Mouse (Mus musculus) MEL (cell line): ENCODE measurements around the gene Slc5a10. TPM values are rescaled to one million over a fixed set of nuclear protein-coding genes. Genes with fewer than 3 reads are reported as not detected.

ENCODE experiments used
- DNase-seq: peaks from one replicate; pipeline ENCODE4 v3.0.0; 2011; ENCODE audit warnings: low read depth, low spot score
- H3K27ac ChIP-seq: 2 replicates; pipeline ENCODE4 v1.5.1; 2012; ENCODE audit warnings: low read depth, mild to moderate bottlenecking, control low read depth, low read length, moderate library complexity; ENCODE audit not compliant: control insufficient read depth
- H3K27me3 ChIP-seq, 2 experiments: fragments of 150-350 bp in 1 of 2; sonication (generic) in 1 of 2; 2 replicates each; pipeline ENCODE4 v1.6.1; 2012; ENCODE audit warnings: low read length in 2 of 2, mild to moderate bottlenecking in 2 of 2, improper control_type of control experiment in 1 of 2, moderate library complexity in 1 of 2; ENCODE audit not compliant: insufficient read depth in 2 of 2, control insufficient read depth in 1 of 2
- H3K36me3 ChIP-seq, 2 experiments: 2 replicates each; pipeline ENCODE4 v1.6.1; 2012 to 2014; ENCODE audit warnings: low read length in 2 of 2, improper control_type of control experiment in 1 of 2, inconsistent platforms in 1 of 2, mild to moderate bottlenecking in 1 of 2; ENCODE audit not compliant: insufficient read depth in 2 of 2, control insufficient read depth in 1 of 2
- H3K4me1 ChIP-seq, 2 experiments: fragments of 150-350 bp in 1 of 2; sonication (generic) in 1 of 2; 2 replicates each; pipeline ENCODE4 v1.6.1; 2012; ENCODE audit warnings: low read length in 2 of 2, improper control_type of control experiment in 1 of 2, mild to moderate bottlenecking in 1 of 2; ENCODE audit not compliant: insufficient read depth in 2 of 2, control insufficient read depth in 1 of 2
- H3K4me3 ChIP-seq, 2 experiments: fragments of 150-350 bp in 1 of 2; sonication (generic) in 1 of 2; 2 replicates each; pipeline ENCODE4 v1.5.1; 2012; ENCODE audit warnings: low read depth in 2 of 2, low read length in 2 of 2, mild to moderate bottlenecking in 2 of 2, moderate library complexity in 2 of 2, control low read depth in 1 of 2, improper control_type of control experiment in 1 of 2; ENCODE audit not compliant: control insufficient read depth in 1 of 2, insufficient read depth in 1 of 2
- H3K79me2 ChIP-seq: 2 replicates; pipeline ENCODE4 v1.6.1; 2012; ENCODE audit warnings: mild to moderate bottlenecking, low read length, moderate library complexity; ENCODE audit not compliant: control insufficient read depth, poor library complexity, insufficient read depth
- H3K9ac ChIP-seq: 2 replicates; pipeline ENCODE4 v1.6.1; 2012; ENCODE audit warnings: low read depth, mild to moderate bottlenecking, control low read depth, low read length, moderate library complexity; ENCODE audit not compliant: control insufficient read depth, poor library complexity, severe bottlenecking
- H3K9me3 ChIP-seq: fragments of 150-350 bp; sonication (generic); replicated peaks from 2 replicates; pipeline ENCODE4 v1.6.1; 2012; ENCODE audit warnings: mild to moderate bottlenecking, low read length, improper control_type of control experiment, moderate library complexity; ENCODE audit not compliant: insufficient read depth
- CHD2 ChIP-seq: IDR thresholded peaks from 2 replicates; pipeline ENCODE4 v1.6.1; 2011; ENCODE audit warnings: low read length, improper control_type of control experiment
- CTCF ChIP-seq, 3 experiments: IDR thresholded peaks in 2 of 3; conservative IDR thresholded peaks in 1 of 3; 2 replicates each; pipeline ENCODE4 v1.5.1; 2011 to 2012; ENCODE audit warnings: low read length in 3 of 3, low read depth in 2 of 3, mild to moderate bottlenecking in 2 of 3, improper control_type of control experiment in 1 of 3, inconsistent platforms in 1 of 3, mixed read lengths in 1 of 3, moderate library complexity in 1 of 3; ENCODE audit not compliant: control insufficient read depth in 1 of 3, insufficient read depth in 1 of 3, poor library complexity in 1 of 3, severe bottlenecking in 1 of 3
- E2F4 ChIP-seq: IDR thresholded peaks from 2 replicates; pipeline ENCODE4 v1.6.1; 2011; ENCODE audit warnings: low read depth, low read length, improper control_type of control experiment, borderline replicate concordance
- EP300 ChIP-seq, 2 experiments: IDR thresholded peaks; 2 replicates each; pipeline ENCODE4 v1.6.1; 2011; ENCODE audit warnings: improper control_type of control experiment in 2 of 2, low read length in 2 of 2, low read depth in 1 of 2, mild to moderate bottlenecking in 1 of 2
- ETS1 ChIP-seq: IDR thresholded peaks from 2 replicates; pipeline ENCODE4 v1.6.1; 2012; ENCODE audit warnings: low read depth, mild to moderate bottlenecking, inconsistent platforms, low read length, improper control_type of control experiment, moderate library complexity
- GABPA ChIP-seq: IDR thresholded peaks from 2 replicates; pipeline ENCODE4 v1.6.1; 2012; ENCODE audit warnings: low read depth, mild to moderate bottlenecking, inconsistent platforms, low read length, improper control_type of control experiment, moderate library complexity
- GATA1 ChIP-seq: IDR thresholded peaks from 2 replicates; pipeline ENCODE4 v1.6.1; 2011; ENCODE audit warnings: low read depth, low read length, improper control_type of control experiment
- HCFC1 ChIP-seq: IDR thresholded peaks from 2 replicates; pipeline ENCODE4 v1.6.1; 2012; ENCODE audit warnings: low read depth, mild to moderate bottlenecking, inconsistent platforms, low read length, improper control_type of control experiment, moderate library complexity
- JUND ChIP-seq: IDR thresholded peaks from 2 replicates; pipeline ENCODE4 v1.6.1; 2011; ENCODE audit warnings: low read depth, mild to moderate bottlenecking, improper control_type of control experiment, low read length
- KAT2A ChIP-seq: conservative IDR thresholded peaks from 2 replicates; pipeline ENCODE4 v1.6.1; 2012; ENCODE audit warnings: low read depth, low read length, improper control_type of control experiment, inconsistent platforms
- MAFK ChIP-seq: IDR thresholded peaks from 2 replicates; pipeline ENCODE4 v1.6.1; 2011; ENCODE audit warnings: low read depth, mild to moderate bottlenecking, low read length, improper control_type of control experiment, borderline replicate concordance
- MAX ChIP-seq: IDR thresholded peaks from 2 replicates; pipeline ENCODE4 v1.6.1; 2011; ENCODE audit warnings: low read length, improper control_type of control experiment
- MAZ ChIP-seq: IDR thresholded peaks from 2 replicates; pipeline ENCODE4 v1.6.1; 2012; ENCODE audit warnings: low read depth, mild to moderate bottlenecking, inconsistent platforms, low read length, improper control_type of control experiment
- MEF2A ChIP-seq: IDR thresholded peaks from 2 replicates; pipeline ENCODE4 v1.6.1; 2014; ENCODE audit warnings: low read depth, mild to moderate bottlenecking, inconsistent platforms, low read length, improper control_type of control experiment; ENCODE audit not compliant: poor library complexity, insufficient replicate concordance, severe bottlenecking; ENCODE audit errors: extremely low read depth
- MXI1 ChIP-seq: IDR thresholded peaks from 2 replicates; pipeline ENCODE4 v1.6.1; 2011; ENCODE audit warnings: mild to moderate bottlenecking, low read depth, low read length, improper control_type of control experiment
- MYB ChIP-seq: IDR thresholded peaks from 2 replicates; pipeline ENCODE4 v1.6.1; 2011; ENCODE audit warnings: mild to moderate bottlenecking, low read depth, low read length, improper control_type of control experiment
- NELFE ChIP-seq: IDR thresholded peaks from 2 replicates; pipeline ENCODE4 v1.6.1; 2011; ENCODE audit warnings: low read depth, low read length, improper control_type of control experiment
- POLR2A ChIP-seq, 2 experiments: IDR thresholded peaks; 2 replicates each; pipeline ENCODE4 v1.6.1; 2011 to 2012; ENCODE audit warnings: low read length in 2 of 2, mild to moderate bottlenecking in 2 of 2, control low read depth in 1 of 2, improper control_type of control experiment in 1 of 2, low read depth in 1 of 2, moderate library complexity in 1 of 2; ENCODE audit not compliant: control insufficient read depth in 1 of 2, insufficient read depth in 1 of 2, poor library complexity in 1 of 2
- RAD21 ChIP-seq: IDR thresholded peaks from 2 replicates; pipeline ENCODE4 v1.6.1; 2011; ENCODE audit warnings: mild to moderate bottlenecking, low read depth, low read length, improper control_type of control experiment
- TBP ChIP-seq: IDR thresholded peaks from 2 replicates; pipeline ENCODE4 v1.8.0; 2011; ENCODE audit warnings: low read depth, low read length, improper control_type of control experiment
- TCF12 ChIP-seq: IDR thresholded peaks from 2 replicates; pipeline ENCODE4 v1.6.1; 2014; ENCODE audit warnings: low read depth, mild to moderate bottlenecking, inconsistent platforms, low read length, improper control_type of control experiment, moderate library complexity
- UBTF ChIP-seq: IDR thresholded peaks from 2 replicates; pipeline ENCODE4 v1.6.1; 2012; ENCODE audit warnings: low read depth, mild to moderate bottlenecking, inconsistent platforms, low read length, improper control_type of control experiment, moderate library complexity, borderline replicate concordance; ENCODE audit not compliant: insufficient read depth
- USF1 ChIP-seq: IDR thresholded peaks from 2 replicates; pipeline ENCODE4 v1.6.1; 2014; ENCODE audit warnings: low read depth, mild to moderate bottlenecking, inconsistent platforms, low read length, improper control_type of control experiment, moderate library complexity
- ZC3H11A ChIP-seq: IDR thresholded peaks from 2 replicates; pipeline ENCODE4 v1.6.1; 2012; ENCODE audit warnings: low read depth, mild to moderate bottlenecking, inconsistent platforms, low read length, improper control_type of control experiment
- ZKSCAN1 ChIP-seq: IDR thresholded peaks from 2 replicates; pipeline ENCODE4 v1.6.1; 2012; ENCODE audit warnings: low read depth, mild to moderate bottlenecking, inconsistent platforms, low read length, improper control_type of control experiment, moderate library complexity
- ZMIZ1 ChIP-seq: IDR thresholded peaks from 2 replicates; pipeline ENCODE4 v1.6.1; 2012; ENCODE audit warnings: low read depth, mild to moderate bottlenecking, inconsistent platforms, low read length, improper control_type of control experiment, moderate library complexity
- ZNF384 ChIP-seq: IDR thresholded peaks from 2 replicates; pipeline ENCODE4 v1.6.1; 2012; ENCODE audit warnings: low read depth, mild to moderate bottlenecking, inconsistent platforms, low read length, improper control_type of control experiment
- polyA plus RNA-seq, 2 experiments: library from polyadenylated mRNA; stranded (reverse) in 1 of 2; unstranded in 1 of 2; fragments of >175 nt in 1 of 2; fragments of >200 nt in 1 of 2; gene quantifications; 2 replicates each; pipeline versions ENCODE4 v1.2.1 to v1.2.4; 2012; ENCODE audit warnings: low replicate concordance in 2 of 2, low read depth in 1 of 2; ENCODE audit not compliant: insufficient read length in 2 of 2, insufficient read depth in 1 of 2, missing spikeins in 1 of 2
- total RNA-seq: library from RNA; depleted of rRNA; stranded (reverse); fragments of 300-350 nt; gene quantifications from 2 replicates; pipeline ENCODE4 v1.2.3, GENCODE M21; 2012

Gene Slc5a10
- total and polyA plus RNA-seq, 3 experiments, result 0.08 TPM; not detected in 2

- Histone ChIP-seq H3K9ac (peak overlapping the region; percentile 29; the same call in 1 of the 2 replicates), H3K9me3 (no peaks in the 10 kb centered on the region), H3K27me3 (no peaks in the 10 kb centered on the region; a peak in 1 of 4 replicates), H3K27ac (peak overlapping the region; percentile 6; the same call in 1 of the 2 replicates), H3K36me3 (peaks cover 0 to 16% of the 10 kb centered on the region in 2 experiments; a peak in 2 of 4 replicates), H3K4me3 (peak overlapping the region in 1 of 2 experiments; percentile 12; a peak in 1 of 4 replicates), H3K4me1 (peaks cover 9 to 31% of the 10 kb centered on the region in 2 experiments)
- peak; percentile 86 for DNase-seq
- TF ChIP-seq UBTF (no peak), TCF12 (0 out of 2 replicates have a peak, but pooled peaks have one; percentile 5), NELFE (0 out of 2 replicates have a peak, but pooled peaks have one; percentile 21), GABPA (no peak), ZKSCAN1 (0 out of 2 replicates have a peak, but pooled peaks have one; percentile 13), USF1 (peak; percentile 52; the same call in 1 of the 2 replicates), MAX (peak; percentile 10; the same call in 1 of the 2 replicates), MXI1 (no peak), ETS1 (peak; percentile 84; the same call in 1 of the 2 replicates), E2F4 (no peak), TBP (peak; percentile 64; the same call in 1 of the 2 replicates), EP300 (IDR thresholded peaks at IDR 0.05; ENCODE audit: low read depth in 1 of 2, low read length in 2 of 2) (peak; percentile 65 to 69), MYB (peak; percentile 81), ZNF384 (no peak), GATA1 (no peak), HCFC1 (0 out of 2 replicates have a peak, but pooled peaks have one; percentile 15), JUND (no peak)
- TF ChIP-seq, all 39 proteins: peak for 10
- H3K79me2 ChIP-seq, result no peaks in the 10 kb centered on the region
Measured at GRCm38 (mm10) chr11:61644576-61645326, 75.9 kb downstream of the Slc5a10 start.

DNA sequence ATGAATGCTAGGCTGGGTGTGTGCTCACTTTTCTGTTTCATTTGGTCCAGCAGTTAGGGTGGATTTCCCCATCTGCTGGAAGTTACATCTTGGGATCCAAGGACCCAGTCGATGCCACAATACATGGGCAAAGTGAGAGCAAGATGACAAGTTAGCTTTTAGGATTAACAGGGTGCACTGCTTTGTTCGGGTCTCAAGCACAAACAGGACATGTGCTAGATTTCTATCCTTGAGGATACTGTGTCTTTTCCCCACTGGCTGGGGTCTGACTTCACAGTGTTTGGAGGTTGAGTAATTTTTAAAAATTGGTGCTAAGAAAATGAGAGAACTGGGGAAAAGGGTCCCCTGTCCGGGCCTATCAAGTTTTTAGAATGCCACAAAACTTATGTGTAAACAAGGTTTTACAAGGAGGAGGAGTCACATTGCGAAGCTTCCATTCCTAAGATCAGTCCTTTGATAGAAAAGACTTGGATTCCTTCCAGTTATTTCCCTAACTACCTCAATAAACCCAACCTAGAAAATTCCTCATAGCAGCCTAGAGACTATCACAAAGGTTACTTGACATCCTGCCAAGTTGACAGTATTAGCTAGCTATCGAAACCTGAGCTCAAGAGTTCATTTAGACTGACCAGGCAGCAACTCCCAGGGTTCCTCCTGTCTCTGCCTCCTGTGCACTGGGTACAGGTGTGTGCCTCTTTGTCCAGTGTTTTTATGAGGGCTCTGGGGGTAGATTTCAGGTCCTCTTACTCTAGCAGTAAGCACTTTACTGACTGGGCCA is 77.3 kb downstream of the Slc5a10 start:
- DNase-seq, result no peak
- no peak overlapping the region for H3K9ac ChIP-seq
- no peak for TF ChIP-seq GATA1
- no peak for TF ChIP-seq MEF2A
- no peak for TF ChIP-seq CTCF (IDR thresholded peaks at IDR 0.05 in 2 of 3, conservative IDR thresholded peaks at IDR 0.05 in 1 of 3; ENCODE audit: control insufficient read depth in 1 of 3, insufficient read depth in 1 of 3, low read depth in 2 of 3, low read length in 3 of 3, poor library complexity in 1 of 3, severe bottlenecking in 1 of 3)
- TF ChIP-seq USF1, result no peak
- TF ChIP-seq POLR2A (IDR thresholded peaks at IDR 0.05; ENCODE audit: control insufficient read depth in 1 of 2, insufficient read depth in 1 of 2, low read depth in 1 of 2, low read length in 2 of 2, poor library complexity in 1 of 2), result no peak
- TF ChIP-seq MXI1, result no peak
- no peak for TF ChIP-seq ZC3H11A
- TF ChIP-seq KAT2A, result no peak
- no peak for TF ChIP-seq ZMIZ1
- TF ChIP-seq ETS1, result no peak
- no peak for TF ChIP-seq RAD21
- TF ChIP-seq CHD2, result no peak
- TF ChIP-seq MAFK, result no peak
- no peak for TF ChIP-seq MAZ
- TF ChIP-seq NELFE, result no peak
- no peak for TF ChIP-seq ZKSCAN1
- TF ChIP-seq EP300 (IDR thresholded peaks at IDR 0.05; ENCODE audit: low read depth in 1 of 2, low read length in 2 of 2), result no peak

More for the DNA sequence above, 77.3 kb downstream of the Slc5a10 start:
- H3K79me2 ChIP-seq, result no peaks in the 10 kb centered on the region
- H3K36me3 ChIP-seq, result peaks cover 0 to 16% of the 10 kb centered on the region in 2 experiments; a peak in 2 of 4 replicates
- no peaks in the 10 kb centered on the region; a peak in 1 of 4 replicates for H3K27me3 ChIP-seq
- H3K27ac ChIP-seq, result no peak overlapping the region
- H3K9me3 ChIP-seq, result no peaks in the 10 kb centered on the region
- no peak overlapping the region for H3K4me3 ChIP-seq
- H3K4me1 ChIP-seq, result peaks cover 9 to 27% of the 10 kb centered on the region in 2 experiments
